Mouse (Mus musculus) c-Kit-positive CD71-positive TER-119-negative erythroid progenitor cells, embryonic 14.5 days (primary cell): ENCODE measurements at regions not wholly inside any gene's neighbourhood (a gene's known extent, or its start where the extent isn't known, plus 50 kb on each side); places are given as distances from the start of the nearest gene placed in this dataset.

ENCODE experiments used
- DNase-seq: peaks from one replicate; pipeline ENCODE4 v3.0.0-alpha.2; 2013; ENCODE audit warnings: low read depth

DNA sequence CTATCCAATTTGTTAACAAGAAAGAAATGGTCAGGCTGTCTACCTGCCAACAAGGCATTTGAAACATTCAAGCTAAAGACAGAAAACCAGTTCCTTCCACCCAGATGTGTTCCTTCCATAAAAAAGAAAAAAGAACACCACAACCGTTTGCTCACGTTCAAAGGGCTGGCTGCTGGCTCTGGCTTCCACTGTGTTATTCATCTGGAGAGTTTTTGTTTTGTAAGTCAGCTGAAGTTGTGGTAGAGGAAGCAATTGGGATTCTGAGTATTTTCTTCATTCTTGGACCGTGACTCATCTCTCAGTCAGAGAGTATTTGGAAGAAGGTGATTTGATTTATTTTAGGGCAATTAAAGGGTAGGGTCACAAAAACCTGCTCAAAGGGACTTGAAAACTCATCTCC lies 203.2 kb upstream of the Klf4 start:
- no peak for DNase-seq

DNA sequence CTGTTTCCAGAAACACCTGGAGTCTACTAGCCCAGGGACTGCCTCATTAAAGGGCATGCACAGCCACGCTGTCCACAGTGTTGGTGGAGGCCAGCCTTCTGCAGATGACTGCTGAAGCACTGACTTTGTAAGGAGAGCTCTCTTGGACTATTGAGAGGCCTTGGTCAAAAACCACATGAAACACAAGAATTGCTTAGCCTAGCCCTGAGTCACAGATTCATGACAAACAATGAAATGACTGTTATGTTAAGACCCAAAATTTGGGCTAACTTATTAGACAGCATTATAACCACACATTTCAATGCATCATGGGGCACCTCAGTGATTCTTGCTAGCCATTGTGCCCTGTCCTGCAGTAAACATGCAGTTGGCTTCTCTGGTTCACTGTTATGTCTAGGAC lies 202.1 kb upstream of the Klf4 start:
- no peak for DNase-seq

DNA sequence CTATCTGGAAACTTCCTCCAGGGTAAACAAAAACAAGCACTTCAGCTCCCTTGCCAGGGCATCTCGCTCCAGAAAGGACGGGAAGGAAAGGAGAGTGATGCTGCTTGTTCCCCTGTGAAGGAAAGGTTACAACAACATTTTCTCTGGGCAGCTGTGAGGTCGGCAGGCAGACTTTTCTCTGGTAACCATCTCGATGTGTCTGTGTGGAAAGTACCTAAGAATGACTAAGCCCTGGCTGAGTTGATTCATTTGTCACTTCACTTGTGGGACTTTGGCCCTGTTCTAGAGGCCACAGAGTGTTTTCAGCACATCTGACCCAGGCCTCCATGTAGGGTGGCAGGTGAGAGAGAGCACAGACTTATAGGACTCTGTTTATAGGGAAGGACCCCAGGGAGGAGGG lies 201.0 kb upstream of the Klf4 start:
- DNase-seq, result no peak

DNA sequence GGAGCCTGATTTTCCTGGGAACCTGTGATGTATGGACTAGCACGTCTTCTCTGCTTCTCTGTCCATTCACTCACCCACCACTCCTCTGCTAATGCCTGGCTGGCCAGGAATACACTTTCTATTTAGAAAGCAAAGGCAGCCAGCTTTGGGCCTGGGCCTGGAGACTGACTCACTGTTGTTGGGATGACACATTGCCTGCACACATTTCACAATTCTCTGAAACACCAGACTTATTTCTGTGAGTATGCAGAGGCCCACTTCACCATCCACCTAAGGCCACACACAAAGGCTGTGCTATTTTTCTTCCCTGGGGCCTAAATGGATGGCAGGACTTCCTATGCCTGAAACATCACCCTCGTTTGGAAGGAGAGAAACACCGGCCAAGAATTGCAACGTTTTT lies 199.7 kb upstream of the Klf4 start:
- no peak for DNase-seq

DNA sequence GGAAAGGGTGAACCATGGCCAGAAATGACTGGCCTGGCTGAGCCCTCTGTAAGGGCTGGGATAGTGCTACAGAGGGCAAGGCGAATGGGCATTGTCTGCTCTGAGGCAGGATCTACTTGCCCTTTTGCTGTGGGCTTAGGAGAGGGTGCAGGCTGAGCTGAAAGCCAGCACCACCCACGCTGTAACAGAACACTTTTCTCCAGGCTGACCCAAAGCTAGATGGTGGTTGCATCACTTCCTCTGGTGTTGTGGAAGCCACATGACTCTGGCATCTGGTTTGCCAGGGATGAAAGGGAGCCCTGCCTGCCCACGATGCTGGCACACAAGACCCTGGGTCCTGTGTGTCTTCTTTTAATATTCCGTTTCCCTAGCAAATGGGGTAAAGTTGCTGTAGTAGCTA lies 198.0 kb upstream of the Klf4 start:
- no peak for DNase-seq

DNA sequence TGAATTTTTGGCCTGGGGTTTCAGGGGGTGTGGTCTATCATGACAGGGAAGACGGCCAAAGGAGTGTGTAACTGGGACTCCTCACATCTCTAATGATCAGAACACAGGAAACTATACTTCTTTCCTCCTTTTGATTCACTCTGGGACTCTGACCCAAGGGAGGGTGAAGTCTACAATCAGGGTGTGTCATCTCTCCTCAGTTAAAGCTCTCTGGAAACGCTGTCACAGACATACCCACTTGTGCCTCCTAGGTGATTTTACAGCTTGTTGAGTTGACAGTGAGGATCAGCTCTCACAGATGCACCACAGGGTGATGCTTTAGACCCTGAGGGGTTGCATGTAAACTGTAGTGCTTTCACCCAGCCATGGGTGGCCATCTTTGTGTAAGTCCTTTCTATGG lies 194.9 kb upstream of the Klf4 start:
- no peak for DNase-seq

DNA sequence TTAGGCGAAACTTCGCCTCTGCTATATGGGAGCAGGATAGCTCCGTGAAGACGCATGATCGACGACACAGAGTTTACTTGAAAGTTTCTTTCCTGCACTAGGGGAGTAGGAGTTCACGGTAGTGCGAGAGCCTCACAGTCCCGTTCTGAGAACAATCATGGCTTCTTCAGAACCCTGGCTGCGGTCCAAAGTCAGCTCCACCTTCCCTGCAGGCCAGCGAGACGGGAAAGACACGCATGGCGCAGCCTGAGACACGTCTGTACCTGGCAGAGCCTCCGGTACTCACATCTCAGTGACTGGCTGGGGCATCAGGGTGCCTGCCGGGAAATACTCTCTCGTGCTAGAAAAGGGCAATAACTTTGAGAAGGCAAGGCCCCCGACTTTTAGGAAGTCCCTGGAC lies 193.8 kb upstream of the Klf4 start:
- no peak for DNase-seq

DNA sequence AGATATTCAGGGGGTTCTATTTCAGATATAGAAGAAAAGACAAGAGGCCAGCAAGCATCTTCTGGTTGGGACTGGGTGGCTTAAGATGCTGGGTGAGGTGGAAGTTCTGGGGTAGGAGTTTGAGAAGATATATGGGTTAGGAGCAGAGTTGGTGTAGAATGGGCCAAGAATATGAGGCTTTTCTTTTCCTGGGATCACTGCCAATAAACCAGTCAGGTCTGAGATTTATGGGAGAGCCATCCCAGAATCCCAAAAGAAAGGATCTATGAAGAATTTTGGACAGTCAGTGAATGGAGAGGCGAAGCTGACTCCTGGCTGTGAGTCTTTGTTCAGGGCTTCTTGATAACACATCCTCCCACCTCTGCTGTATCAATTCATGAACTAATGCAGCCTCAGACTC lies 192.0 kb upstream of the Klf4 start:
- no peak for DNase-seq

DNA sequence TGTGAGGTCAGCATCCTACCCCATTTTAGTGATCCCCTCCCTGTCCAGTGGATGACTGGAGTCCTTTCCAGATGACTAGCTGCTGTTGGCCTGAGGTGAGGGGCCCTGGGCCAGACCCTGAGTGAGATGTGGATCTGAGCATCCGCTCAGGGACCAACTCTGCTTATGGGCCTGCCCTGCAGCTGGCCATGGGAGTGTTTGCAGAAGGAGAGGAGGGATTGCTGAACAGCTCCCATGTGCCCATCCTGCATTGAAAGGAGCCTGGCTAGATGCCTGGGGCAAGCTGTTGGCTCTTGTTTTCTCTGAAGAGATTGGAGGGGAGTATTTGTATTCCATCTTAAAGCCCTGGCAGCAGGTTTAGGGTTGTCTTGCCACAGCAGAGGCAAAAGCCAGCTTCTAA lies 190.9 kb upstream of the Klf4 start:
- no peak for DNase-seq

DNA sequence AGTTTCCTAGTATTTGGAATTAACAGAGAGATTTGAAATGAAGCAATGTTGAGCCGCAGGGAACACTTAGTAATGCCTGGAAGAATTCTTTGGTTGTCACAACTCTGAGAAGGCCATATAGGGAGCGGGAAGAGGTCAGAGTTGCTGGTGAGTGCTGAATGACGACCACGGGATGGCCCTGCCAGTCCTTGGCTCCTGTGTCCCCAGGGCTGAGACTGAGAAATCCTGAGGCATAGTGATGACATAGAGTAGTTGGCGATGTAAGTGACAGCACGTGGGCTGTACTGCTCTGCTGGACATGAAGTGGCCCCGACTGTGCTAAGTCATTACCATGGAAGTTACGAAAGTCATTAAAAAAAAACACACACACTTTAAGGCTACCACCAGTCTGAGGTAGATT lies 190.1 kb upstream of the Klf4 start:
- no peak for DNase-seq

DNA sequence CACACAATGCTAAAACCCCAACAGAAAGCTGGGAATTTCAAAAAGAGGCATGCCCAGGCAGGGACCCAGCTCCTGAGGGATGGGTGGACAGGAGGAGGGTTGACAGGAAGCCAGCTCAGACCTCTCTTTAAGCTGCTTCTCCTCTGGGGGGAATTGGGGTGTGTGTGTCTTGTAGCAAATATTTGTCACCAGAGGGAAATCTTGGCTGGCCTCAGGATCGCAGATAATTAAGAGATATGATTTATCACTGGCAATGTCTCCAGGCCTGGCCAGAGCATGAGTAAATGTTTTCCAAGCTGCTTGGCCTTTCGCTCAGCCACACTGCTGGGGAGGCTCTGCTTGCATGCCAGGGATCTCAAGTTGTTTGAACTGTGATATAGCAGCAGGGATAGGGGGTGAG lies 189.6 kb upstream of the Klf4 start:
- DNase-seq, result no peak

DNA sequence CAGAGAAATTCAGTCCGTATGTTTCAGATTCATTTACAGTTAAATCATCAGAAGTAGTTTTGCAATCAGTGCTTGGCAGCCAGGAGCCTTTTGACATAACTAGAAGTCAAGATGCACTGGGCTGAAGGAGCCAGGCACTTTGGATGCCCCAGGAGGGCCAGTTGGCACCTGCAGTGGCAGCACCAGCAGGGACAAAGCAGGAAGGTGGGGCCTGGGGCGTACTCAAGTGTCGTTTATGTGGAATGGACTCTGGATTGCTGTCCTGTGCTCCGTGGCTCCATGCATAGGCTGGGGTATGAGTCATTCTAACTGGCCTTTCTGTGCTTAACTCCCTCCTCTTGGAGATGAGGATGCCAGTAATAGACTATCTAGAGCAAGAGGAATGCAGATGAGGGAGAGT lies 186.2 kb upstream of the Klf4 start:
- no peak for DNase-seq

DNA sequence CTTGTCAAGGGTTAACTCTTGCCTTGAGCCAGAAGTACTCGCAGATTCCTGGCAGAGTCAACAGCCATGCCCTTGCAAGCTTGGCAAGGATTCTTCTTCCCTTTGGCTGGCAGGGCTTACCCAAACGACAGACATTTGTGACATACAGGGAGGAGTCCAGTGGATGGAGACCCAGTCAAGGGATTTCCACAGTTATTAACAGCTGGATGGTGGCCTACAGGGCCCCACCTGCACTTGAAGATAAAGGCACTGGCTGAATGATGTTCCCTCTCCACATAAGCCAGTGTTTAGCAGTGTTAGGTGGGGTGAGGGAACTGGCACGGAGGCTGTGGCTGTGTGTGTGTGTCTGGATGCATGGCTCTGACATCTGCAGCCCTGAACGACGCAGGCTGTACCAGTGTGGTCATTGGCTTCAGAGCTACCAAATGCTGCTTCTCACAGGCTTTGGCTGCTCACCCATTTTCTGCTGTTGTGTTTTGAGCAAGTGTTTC lies 183.9 kb upstream of the Klf4 start:
- DNase-seq, result no peak

DNA sequence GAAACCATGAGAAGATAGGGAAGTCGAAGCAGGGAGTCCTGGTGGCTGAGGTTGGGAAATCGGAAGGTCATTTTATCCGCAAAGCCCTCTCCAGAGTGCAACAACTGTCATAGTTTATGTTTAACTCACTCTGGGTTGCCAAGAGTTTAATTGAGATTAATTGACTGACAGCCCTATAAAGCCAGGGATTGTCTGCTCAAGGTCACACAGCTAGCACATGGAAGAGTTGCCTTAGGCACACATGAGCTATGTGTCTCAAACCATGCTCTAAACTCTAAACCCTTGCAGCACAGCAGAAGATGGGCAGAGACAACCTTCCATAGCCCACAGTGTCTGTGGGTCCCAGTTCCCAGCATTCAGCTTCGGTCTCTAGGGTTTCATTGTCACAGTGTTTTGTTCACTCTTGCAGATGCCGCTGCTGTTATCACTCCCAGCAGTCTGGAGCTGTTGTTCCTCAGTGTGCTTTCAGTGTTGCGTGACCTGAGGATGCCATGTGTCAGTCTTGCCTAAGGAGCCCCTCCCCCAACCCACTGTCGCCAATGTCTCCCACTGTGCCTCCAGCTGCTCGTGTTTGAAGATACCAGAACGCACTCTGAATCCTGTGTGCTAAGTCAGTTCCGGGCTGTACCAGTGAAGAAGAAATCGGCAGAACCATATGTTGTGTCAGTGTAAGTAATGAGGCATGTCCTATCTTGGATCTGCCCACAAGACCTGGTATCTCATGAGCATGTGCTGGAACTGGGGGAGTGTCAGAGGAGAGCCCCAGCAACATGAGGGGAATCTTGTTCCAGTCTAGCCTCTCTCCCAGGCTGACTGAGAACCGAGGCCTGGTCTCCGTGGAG lies 179.5 kb upstream of the Klf4 start:
- no peak for DNase-seq

DNA sequence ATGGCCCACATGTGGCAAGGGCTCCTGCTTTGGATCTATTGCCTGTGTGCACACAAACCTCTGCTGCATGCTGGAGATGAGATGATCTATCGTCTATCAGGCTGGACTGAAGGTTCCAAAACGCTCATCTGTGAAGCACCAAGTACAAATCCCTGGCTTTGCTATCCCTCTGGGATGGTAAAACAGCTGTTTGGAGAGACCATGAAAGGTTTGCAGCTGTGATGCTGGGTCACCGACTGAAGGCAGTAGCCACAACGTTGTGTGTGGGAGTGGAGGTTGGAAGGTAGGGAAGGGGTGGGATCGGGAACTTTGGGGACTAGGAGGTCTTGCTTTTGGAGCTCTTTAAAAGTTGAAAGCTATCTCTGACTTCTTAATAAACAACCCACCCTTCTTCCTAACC lies 178.2 kb upstream of the Klf4 start:
- DNase-seq, result no peak

DNA sequence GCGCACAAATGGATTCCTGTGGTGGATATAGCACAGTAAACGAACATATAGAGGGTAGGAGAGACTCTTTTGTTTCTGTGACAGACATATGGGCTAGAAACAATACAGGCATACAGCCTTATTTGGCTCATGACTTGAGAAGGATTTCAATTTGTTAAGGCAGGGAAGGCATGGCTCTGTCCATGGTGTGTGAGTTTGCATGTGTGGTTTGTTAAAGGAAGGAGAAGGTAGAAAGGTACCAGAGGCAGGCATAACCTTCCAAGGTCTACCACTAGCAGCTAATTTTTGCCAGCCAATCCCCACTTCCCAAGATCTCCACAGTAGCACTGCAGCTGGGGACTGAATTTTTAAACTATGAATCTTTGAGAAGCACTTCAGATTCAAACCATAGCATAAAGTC lies 176.5 kb upstream of the Klf4 start:
- no peak for DNase-seq

DNA sequence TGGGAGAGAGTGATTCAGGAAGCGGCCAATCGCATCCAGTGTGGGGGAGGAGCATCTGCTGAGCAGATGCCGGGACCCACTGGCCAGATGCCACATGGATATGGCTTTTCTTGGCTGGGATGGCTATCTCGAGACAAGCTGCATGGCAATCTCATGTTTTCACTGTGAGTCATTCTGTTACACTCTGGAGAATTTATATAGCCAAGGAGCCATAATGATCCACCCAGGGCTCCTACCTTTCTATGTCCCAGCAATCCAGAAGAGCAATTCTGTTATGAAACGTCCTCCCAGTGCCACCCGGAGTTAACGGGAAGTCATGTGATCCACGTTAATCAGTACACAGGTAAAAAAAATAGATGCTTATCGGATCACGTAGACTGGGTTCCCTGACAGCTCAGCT lies 175.7 kb upstream of the Klf4 start:
- no peak for DNase-seq

DNA sequence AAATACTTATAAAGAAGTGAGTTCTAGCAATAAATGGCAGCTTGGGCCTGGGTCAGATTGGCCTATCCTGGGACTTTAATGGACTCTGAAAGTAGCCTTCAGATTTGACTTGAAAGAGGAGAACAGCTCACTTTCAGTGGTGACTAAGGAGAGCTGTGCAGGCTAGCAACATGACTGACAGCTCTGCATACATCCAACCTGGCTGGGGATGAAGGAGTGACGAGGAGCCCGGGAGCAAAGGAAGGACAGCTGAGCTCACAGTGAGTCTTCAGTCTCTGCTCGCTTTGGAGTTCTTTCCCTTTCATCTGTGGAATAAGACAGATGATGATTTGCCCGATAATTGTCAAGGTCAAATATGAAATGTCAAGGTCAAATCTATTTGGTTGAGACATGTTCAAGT lies 172.7 kb upstream of the Klf4 start:
- DNase-seq, result no peak

DNA sequence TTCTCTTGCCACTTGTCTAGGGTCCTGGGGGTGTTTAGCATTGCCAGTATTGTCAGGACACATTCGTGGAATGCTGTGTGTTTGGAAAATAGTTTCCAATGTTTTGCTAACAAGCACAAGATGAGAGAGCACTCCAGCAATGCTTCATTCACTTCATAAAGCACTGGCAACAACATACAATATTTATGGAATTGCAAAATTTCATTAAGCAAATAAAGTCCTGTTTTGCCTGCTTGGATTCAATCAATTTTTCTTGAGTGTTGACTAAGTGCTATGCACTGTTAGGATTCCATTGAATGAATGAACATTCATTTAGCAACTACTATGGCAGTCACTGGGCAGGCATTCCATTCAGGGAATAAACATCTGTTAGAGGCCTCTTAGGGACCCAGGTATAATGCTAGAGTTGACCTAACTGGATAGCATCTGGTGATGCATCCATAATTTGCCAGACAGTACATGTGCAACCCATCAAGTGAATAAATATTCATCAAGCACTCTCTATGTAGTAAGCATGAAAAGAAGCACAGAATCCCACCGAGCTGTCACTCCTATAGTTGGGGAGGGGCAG lies 171.2 kb upstream of the Klf4 start:
- no peak for DNase-seq

DNA sequence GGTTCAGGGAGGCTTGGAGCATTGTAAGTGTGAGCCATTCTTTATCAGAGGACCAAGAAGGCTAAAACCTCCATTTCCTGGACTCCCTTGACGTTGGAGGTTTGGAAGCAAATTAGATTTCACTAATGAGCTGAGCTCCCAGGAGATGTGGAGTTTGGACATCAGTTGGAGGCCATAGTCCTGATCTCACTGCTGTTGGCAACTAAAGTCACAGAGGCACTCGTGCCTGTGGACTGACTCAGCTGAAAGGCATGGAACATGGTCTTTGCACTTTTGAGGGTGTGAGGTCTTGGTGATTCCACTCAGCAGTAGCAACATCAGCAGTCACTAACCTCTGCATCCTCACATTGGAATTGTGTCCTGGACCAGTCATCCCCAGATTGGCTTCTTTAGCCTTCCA lies 169.1 kb upstream of the Klf4 start:
- DNase-seq, result no peak

DNA sequence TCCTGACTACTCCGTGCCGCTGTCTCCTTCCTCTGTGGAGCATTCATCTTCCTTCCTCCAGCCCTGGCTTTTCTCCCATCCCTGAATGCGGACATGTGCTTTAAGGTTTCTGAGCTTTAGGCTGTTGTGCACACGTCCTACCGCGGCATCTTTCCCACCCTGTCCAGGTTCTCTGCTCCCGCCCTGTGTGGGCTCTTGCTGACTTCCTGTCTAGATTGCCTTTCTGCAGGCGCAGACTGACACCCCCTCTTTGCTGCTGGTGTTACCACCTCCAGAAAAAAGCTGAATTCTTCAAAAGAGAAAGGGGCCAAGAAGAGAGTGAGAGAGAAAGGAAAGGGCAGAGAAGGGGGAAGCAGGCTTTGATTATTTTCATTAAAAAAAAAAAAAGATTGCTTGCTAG lies 167.7 kb upstream of the Klf4 start:
- DNase-seq, result no peak

DNA sequence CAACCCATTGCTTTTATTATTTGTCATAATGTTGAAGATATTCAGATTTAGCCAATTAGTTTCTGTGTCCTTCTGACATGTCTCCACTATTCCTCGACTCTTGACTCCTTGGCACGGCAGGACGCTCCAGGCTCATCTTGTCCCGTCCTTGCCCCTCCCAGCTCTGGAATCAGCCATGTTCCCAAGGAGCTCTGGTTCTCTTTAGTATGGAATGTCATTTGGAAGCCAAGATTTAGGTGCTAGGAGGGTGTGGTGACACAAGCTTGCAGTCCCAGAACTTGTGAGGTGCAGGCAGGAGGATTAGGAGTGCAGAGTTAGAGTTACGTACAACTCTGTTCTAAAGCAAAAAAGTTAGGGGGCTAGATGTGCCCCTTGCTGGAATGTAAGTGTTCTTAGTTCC lies 166.9 kb upstream of the Klf4 start:
- no peak for DNase-seq

DNA sequence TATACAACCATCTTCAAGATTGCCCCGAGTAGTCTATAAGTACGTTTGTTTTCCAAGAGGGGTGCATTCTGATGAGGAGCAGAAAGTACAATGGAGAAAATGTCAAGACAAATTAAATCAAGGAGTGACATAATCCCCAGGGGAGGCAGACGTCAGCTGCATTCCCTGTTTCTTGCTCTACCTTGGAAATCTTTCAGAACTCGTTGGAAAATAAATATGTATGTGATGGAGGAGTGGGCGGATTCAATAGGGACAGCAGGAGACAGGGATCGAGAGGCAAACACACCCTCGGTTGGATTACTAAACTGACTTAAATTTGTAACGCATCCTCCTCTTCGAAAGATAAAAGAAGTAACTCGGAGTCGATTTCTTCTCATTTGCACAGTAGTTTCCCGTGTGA lies 164.8 kb upstream of the Klf4 start:
- no peak for DNase-seq

DNA sequence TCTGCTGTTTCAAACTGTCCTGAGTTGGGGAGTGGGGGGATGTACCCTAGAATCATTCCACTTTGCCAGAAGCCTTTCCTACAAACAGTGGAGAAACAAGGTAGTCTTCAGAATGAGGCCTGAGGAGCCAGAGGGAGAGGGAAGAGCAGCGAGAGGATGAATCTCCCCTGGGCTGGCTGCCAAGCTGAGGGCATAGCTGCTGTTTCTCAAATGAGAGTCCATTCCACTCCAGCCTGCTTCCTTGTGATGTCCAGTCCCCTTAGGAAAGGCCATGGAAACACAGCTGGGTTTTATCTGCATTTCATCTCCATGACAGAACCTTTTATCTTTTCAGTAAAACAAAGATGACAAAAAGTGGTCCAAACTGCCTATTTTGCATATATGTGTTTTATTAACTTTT lies 164.2 kb upstream of the Klf4 start:
- DNase-seq, result no peak
